Mouse (Mus musculus) stomach, postnatal 0 days (tissue): ENCODE results near the gene Nr6a1.

Source experiments
- CTCF ChIP-seq: IDR thresholded peaks from 2 replicates; pipeline ENCODE4 v1.5.1; 2016; ENCODE audit warnings: antibody characterized with exemption, low read depth, mild to moderate bottlenecking, moderate library complexity
- EP300 ChIP-seq: optimal IDR thresholded peaks from 2 replicates; pipeline ENCODE3; 2016; ENCODE audit warnings: antibody characterized with exemption

DNA sequence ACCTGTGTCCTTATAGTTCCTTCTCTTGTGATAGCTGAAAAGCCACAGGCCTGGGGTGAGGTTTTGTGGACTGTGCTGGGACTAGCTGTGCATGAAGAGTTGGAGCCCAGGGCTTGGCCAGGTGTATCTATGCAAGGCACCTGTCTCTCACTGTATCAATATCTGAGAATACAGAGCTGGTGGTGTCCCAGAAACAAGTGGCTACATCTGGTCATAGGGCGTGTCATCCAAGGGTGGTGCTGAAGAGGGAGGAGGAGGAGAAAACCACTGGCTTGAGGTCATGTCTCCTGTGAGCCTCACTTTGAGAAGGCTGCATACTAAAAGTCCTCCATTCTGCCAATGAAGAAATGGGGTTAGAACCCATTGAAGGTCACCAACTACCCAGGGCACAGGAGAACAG, 10.5 kb upstream of the Nr6a1 start:
- no peak for TF ChIP-seq EP300
- no peak for TF ChIP-seq CTCF
